Mouse (Mus musculus) testis, adult 2 months (tissue): ENCODE measurements at regions not wholly inside any gene's neighbourhood (a gene's known extent, or its start where the extent isn't known, plus 50 kb on each side); places are given as distances from the start of the nearest gene placed in this dataset.

Experiments
- CTCF ChIP-seq: fragments of 200-500 bp; IDR thresholded peaks from 2 replicates; pipeline ENCODE4 v1.5.1; 2012; ENCODE audit warnings: low read depth, mild to moderate bottlenecking, inconsistent platforms, low read length, moderate library complexity; ENCODE audit not compliant: control insufficient read depth, insufficient read depth, insufficient replicate concordance
- POLR2A ChIP-seq: fragments of 200-500 bp; IDR thresholded peaks from 2 replicates; pipeline ENCODE4 v1.6.1; 2012; ENCODE audit warnings: low read depth, mild to moderate bottlenecking, inconsistent platforms, low read length, moderate library complexity; ENCODE audit not compliant: control insufficient read depth

- TF ChIP-seq CTCF = no peak
- TF ChIP-seq POLR2A = no peak
Measured at GRCm38 (mm10) chr5:58738041-58738440, 1020.3 kb downstream of the Pcdh7 start.
